In genomic region chr1:175491511-175491860, GRCm38 (mm10) we compare ENCODE assay signal across 8 mouse cellular contexts. TPM values are rescaled to one million over a fixed set of nuclear protein-coding genes. Genes with fewer than 3 reads are reported as not detected.
DNase-seq lines count a peak whose midpoint lies in the region; ATAC-seq and TF ChIP-seq lines count a peak whose summit lies in the region.

No protein-coding gene starts in this region.

- H3K36me3 ChIP-seq in embryonic facial prominence, embryonic 13.5 days = no peaks in the 10 kb centered on the region
- no peaks in the 10 kb centered on the region for H3K36me3 ChIP-seq in hindbrain, embryonic 13.5 days
- no peaks in the 10 kb centered on the region for H3K36me3 ChIP-seq in midbrain, embryonic 15.5 days (replicated peaks)

- peak overlapping the region; percentile 100 for H3K4me2 ChIP-seq in embryonic facial prominence, embryonic 13.5 days
- peak overlapping the region; percentile 72 for H3K4me2 ChIP-seq in hindbrain, embryonic 13.5 days
- peak overlapping the region; percentile 81 for H3K4me2 ChIP-seq in midbrain, embryonic 15.5 days

- peaks cover 38% of the 10 kb centered on the region for H3K27me3 ChIP-seq in embryonic facial prominence, embryonic 13.5 days
- 0 out of 2 replicates have a peak, but pooled peaks cover 6% of the 10 kb centered on the region for H3K27me3 ChIP-seq in hindbrain, embryonic 13.5 days
- no peaks in the 10 kb centered on the region for H3K27me3 ChIP-seq in midbrain, embryonic 15.5 days (replicated peaks)

- H3K9me3 ChIP-seq in embryonic facial prominence, embryonic 13.5 days = no peaks in the 10 kb centered on the region
- H3K9me3 ChIP-seq in hindbrain, embryonic 13.5 days = no peaks in the 10 kb centered on the region
- no peaks in the 10 kb centered on the region for H3K9me3 ChIP-seq in midbrain, embryonic 15.5 days

- TF ChIP-seq CTCF in layer of hippocampus, adult 2 months (conservative IDR thresholded peaks at IDR 0.05) = no peak

- peak overlapping the region; percentile 89 for H3K4me3 ChIP-seq in layer of hippocampus, adult 2 months
- peak overlapping the region; percentile 70 for H3K4me3 ChIP-seq in embryonic facial prominence, embryonic 13.5 days
- peak overlapping the region; percentile 71 for H3K4me3 ChIP-seq in hindbrain, embryonic 13.5 days
- peak overlapping the region; percentile 78 for H3K4me3 ChIP-seq in midbrain, embryonic 15.5 days

- WGBS in embryonic facial prominence, embryonic 13.5 days = 11% methylated on average over 6 of the region's 6 CpGs
- 11% methylated on average over 6 of the region's 6 CpGs for WGBS in hindbrain, embryonic 13.5 days
- 11% methylated on average over 6 of the region's 6 CpGs for WGBS in midbrain, embryonic 15.5 days

- peaks cover 7% of the 10 kb centered on the region for H3K4me1 ChIP-seq in embryonic facial prominence, embryonic 13.5 days
- H3K4me1 ChIP-seq in hindbrain, embryonic 13.5 days (replicated peaks) = peaks cover 16% of the 10 kb centered on the region
- H3K4me1 ChIP-seq in midbrain, embryonic 15.5 days = peaks cover 22% of the 10 kb centered on the region

- no peak for ATAC-seq in embryonic facial prominence, embryonic 13.5 days (ENCODE audit: insufficient number of reproducible peaks, insufficient read depth, low FRiP score, low TSS enrichment, low read depth)
- peak; percentile 18 for ATAC-seq in hindbrain, embryonic 13.5 days (ENCODE audit: low FRiP score)
- peak; percentile 34 for ATAC-seq in midbrain, embryonic 15.5 days (replicated peaks)

- no peak for DNase-seq in layer of hippocampus, adult 2 months (ENCODE audit: low spot score in 2 of 2)
- no peak for DNase-seq in layer of hippocampus, adult 9-10 months (ENCODE audit: low spot score)
- no peak for DNase-seq in adipocyte (ENCODE audit: low spot score)
- no peak for DNase-seq in cerebellum, postnatal 36 days
- DNase-seq in ovary, postnatal 10 days (ENCODE audit: low spot score) = no peak

- H3K27ac ChIP-seq in layer of hippocampus, adult 2 months = peak overlapping the region; percentile 97
- H3K27ac ChIP-seq in embryonic facial prominence, embryonic 13.5 days = no peak overlapping the region
- H3K27ac ChIP-seq in hindbrain, embryonic 13.5 days = peak overlapping the region; percentile 94
- H3K27ac ChIP-seq in midbrain, embryonic 15.5 days = peak overlapping the region; percentile 94

- H3K9ac ChIP-seq in embryonic facial prominence, embryonic 13.5 days = no peak overlapping the region
- peak overlapping the region; percentile 88 for H3K9ac ChIP-seq in hindbrain, embryonic 13.5 days
- peak overlapping the region; percentile 82 for H3K9ac ChIP-seq in midbrain, embryonic 15.5 days

RNA-seq across cellular contexts. Expression of gene Rgs7, which starts 0.8 kb away (rescaled TPM):
- total RNA-seq in layer of hippocampus, adult 2 months (2021) = 10 to 100 TPM; 81.1 to 81.6 TPM
- polyA plus RNA-seq in embryonic facial prominence, embryonic 13.5 days (2015; fragmentation: Nextera tagmentation; extraction: Ambion mirVana) = 2.4 and 3.2 TPM in 2 replicates
- polyA plus RNA-seq in hindbrain, embryonic 13.5 days (2015; fragmentation: Nextera tagmentation; extraction: Ambion mirVana) = 27.1 and 28.9 TPM in 2 replicates
- polyA plus RNA-seq in midbrain, embryonic 15.5 days (2015; fragmentation: Nextera tagmentation; extraction: Ambion mirVana) = 35.2 and 39.1 TPM in 2 replicates
